Mouse (Mus musculus) embryonic facial prominence, embryonic 13.5 days (tissue): ENCODE data around the gene Gzmm. TPM values are rescaled to one million over a fixed set of nuclear protein-coding genes. Genes with fewer than 3 reads are reported as not detected.

ENCODE experiments used
- ATAC-seq: fragments of 200-750 bp; cut with Nextera tagmentation; 2 replicates; pipeline ENCODE4 v1.8.0; 2017; ENCODE audit warnings: low read depth; ENCODE audit not compliant: insufficient number of reproducible peaks, insufficient read depth, low FRiP score, low TSS enrichment
- H3K27ac ChIP-seq: fragments of 300-500 bp; sonication (generic); 2 replicates; pipeline ENCODE4 v1.5.1; 2015; ENCODE audit warnings: moderate library complexity, mild to moderate bottlenecking, inconsistent platforms
- H3K27me3 ChIP-seq: fragments of 300-500 bp; sonication (generic); 2 replicates; pipeline ENCODE4 v1.6.1; 2015; ENCODE audit warnings: mild to moderate bottlenecking, inconsistent platforms
- H3K36me3 ChIP-seq: fragments of 300-500 bp; sonication (generic); 2 replicates; pipeline ENCODE4 v1.6.1; 2015; ENCODE audit warnings: mild to moderate bottlenecking, inconsistent platforms
- H3K4me1 ChIP-seq: fragments of 300-500 bp; sonication (generic); 2 replicates; pipeline ENCODE4 v1.6.1; 2015; ENCODE audit warnings: inconsistent platforms
- H3K4me2 ChIP-seq: fragments of 300-500 bp; sonication (generic); 2 replicates; pipeline ENCODE4 v1.6.1; 2015; ENCODE audit warnings: moderate library complexity, mild to moderate bottlenecking, inconsistent platforms
- H3K4me3 ChIP-seq: fragments of 300-500 bp; sonication (generic); 2 replicates; pipeline ENCODE4 v1.5.1; 2015; ENCODE audit warnings: mild to moderate bottlenecking, inconsistent platforms
- H3K9ac ChIP-seq: fragments of 300-500 bp; sonication (generic); 2 replicates; pipeline ENCODE4 v1.6.1; 2015; ENCODE audit warnings: mild to moderate bottlenecking, inconsistent platforms
- H3K9me3 ChIP-seq: fragments of 300-500 bp; sonication (generic); 2 replicates; pipeline ENCODE4 v1.6.1; 2016; ENCODE audit warnings: inconsistent platforms
- WGBS: fragments of 180-500 bp; shearing (Covaris S2); methylation state at CpG from one replicate; pipeline ENCODE4 v1.1.7; 2015; ENCODE audit warnings: mixed read lengths; 5-methylcytosine and 5-hydroxymethylcytosine counted together
- polyA plus RNA-seq: library from polyadenylated mRNA; unstranded; fragments of >200 nt; fragmentation: Nextera tagmentation; extraction: Ambion mirVana; gene quantifications from 2 replicates; pipeline ENCODE4 v1.2.1, GENCODE M21; 2015

Gene Gzmm
- 0.81 and 0.84 TPM in 2 replicates for polyA plus RNA-seq

DNA sequence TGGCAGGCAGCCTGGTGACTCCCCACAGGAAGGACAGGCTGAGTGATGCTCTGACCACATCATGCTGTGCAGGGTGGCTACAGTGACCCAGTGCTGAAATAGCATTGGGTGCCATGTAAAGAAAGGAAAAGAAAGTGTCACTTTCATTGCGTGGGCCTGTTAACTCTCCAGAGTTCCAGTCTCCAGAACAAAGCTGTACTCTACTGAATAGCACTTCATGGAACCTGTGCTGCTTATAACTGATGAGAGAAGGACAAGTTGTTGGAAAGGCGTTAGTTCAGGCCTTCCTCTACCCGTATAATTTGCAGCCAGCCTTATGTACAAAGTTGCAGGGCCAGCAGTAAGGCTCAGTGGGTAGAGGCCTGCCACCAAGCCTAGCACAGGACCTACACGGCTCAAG is at the start of gene Gzmm:
Gzmm (plus strand) TSS at position 301 of the 400 bp plus-strand sequence.
- Histone ChIP-seq H3K36me3 (peaks cover 62% of the 10 kb centered on the region), H3K27me3 (no peaks in the 10 kb centered on the region), H3K27ac (no peak within 1 kb of the TSS), H3K4me3 (no peak within 1 kb of the TSS), H3K4me2 (no peak within 1 kb of the TSS), H3K9ac (no peak within 1 kb of the TSS), H3K9me3 (no peaks in the 10 kb centered on the region), H3K4me1 (peaks cover 6% of the 10 kb centered on the region)
- no peak for ATAC-seq
- WGBS, result 87% methylated on average over 4 of the region's 4 CpGs

DNA sequence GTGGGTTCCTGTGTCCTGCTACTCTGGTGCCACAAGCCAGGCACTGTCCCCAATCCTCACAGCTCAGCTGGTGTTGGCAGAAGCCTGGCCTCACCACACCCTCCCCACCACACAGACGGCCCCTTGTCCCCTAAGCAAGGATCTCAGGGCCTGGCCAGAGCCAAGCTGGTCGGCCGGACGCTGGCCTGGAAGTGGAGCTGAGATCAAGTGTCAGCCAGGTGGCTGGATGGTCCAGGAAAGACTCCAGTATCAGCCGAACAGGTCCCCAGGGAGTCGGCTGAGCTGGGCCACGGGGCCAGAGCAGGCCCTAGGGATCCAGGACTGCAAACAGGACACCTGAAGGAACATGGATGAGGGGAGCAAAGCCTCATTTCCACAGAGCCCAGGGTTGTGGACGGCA is 43.1 kb upstream of the Gzmm start, which contains the start of gene Odf3l2:
Odf3l2 (minus strand) TSS at position 28 of the 400 bp plus-strand sequence.
- Histone ChIP-seq H3K9me3 (no peaks in the 10 kb centered on the region), H3K27me3 (no peaks in the 10 kb centered on the region), H3K4me3 (no peak within 1 kb of the TSS), H3K36me3 (no peaks in the 10 kb centered on the region), H3K9ac (peak within 1 kb of the TSS; percentile 32), H3K4me1 (no peaks in the 10 kb centered on the region), H3K27ac (no peak within 1 kb of the TSS), H3K4me2 (no peak within 1 kb of the TSS)
- WGBS, result 60% methylated on average over 8 of the region's 8 CpGs
- no peak for ATAC-seq

DNA sequence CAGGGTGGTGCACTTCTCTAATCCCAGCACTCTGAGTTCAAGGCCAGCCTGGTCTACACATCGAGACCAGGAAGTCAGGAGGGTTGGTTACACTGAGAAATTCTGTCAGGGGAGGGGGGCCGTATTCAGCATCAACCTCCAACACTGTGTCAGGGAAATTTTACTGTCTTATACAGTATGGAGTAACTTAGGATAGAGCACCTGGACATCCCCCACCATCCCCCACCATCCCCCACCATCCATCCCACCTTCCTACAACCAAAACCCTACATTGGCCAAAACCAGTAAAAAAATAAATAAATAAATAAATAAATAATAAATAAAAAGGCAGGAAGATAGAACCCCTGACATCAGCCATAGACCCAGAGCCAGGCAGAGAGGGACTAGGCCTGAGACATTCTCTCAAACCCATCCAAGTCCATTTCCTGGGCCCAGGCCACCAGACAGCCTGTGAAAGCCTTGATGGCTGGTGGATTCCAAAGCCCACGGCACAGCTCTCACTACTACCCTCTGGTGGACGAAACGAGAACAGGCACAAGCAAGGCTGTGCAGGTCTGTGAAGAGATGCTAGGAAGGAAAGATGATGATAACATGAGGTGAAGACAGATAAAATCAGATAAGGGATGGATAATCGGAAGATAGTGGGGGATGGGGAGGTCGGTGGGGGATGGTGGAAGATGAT is 39.6 kb upstream of the Gzmm start:
- no peak overlapping the region for H3K27ac ChIP-seq

DNA sequence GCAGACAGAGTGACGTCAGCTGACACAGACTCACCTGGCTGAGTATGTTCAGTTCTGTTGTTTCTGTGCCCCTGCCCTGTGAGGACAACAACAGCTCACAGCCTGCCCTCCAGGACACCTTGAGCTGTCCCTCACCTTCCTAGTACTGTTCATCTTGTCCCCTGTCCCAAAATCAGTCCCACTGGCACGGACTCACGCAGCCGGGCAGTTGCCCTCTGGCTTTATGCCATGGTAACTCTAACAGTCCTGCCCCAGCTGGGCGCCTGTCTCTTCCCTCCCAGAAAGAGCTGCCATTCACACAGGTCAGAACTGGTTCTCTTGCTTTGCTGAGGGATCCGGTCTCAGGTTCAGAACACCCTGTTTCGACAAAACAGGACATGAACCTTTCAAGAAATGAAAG is 36.0 kb upstream of the Gzmm start:
- no peak overlapping the region for H3K4me3 ChIP-seq
- H3K36me3 ChIP-seq, result no peaks in the 10 kb centered on the region
- WGBS, result 83% methylated on average over 7 of the region's 7 CpGs
- H3K27ac ChIP-seq, result no peak overlapping the region
- no peak overlapping the region for H3K4me2 ChIP-seq
- no peak for ATAC-seq
- peaks cover 11% of the 10 kb centered on the region; the same call in 1 of the 2 replicates for H3K4me1 ChIP-seq
- H3K27me3 ChIP-seq, result no peaks in the 10 kb centered on the region; the same call in none of the 2 replicates
- no peak overlapping the region for H3K9ac ChIP-seq
- no peaks in the 10 kb centered on the region for H3K9me3 ChIP-seq

More for the DNA sequence above, 39.6 kb upstream of the Gzmm start:
- Histone ChIP-seq H3K9ac (no peak overlapping the region), H3K4me2 (no peak overlapping the region), H3K4me1 (peaks cover 2% of the 10 kb centered on the region; the same call in 1 of the 2 replicates), H3K27me3 (no peaks in the 10 kb centered on the region), H3K4me3 (no peak overlapping the region), H3K9me3 (no peaks in the 10 kb centered on the region), H3K36me3 (no peaks in the 10 kb centered on the region)
- no peak; the same call in 1 of the 2 replicates for ATAC-seq
- WGBS, result 33% methylated on average over 7 of the region's 7 CpGs

DNA sequence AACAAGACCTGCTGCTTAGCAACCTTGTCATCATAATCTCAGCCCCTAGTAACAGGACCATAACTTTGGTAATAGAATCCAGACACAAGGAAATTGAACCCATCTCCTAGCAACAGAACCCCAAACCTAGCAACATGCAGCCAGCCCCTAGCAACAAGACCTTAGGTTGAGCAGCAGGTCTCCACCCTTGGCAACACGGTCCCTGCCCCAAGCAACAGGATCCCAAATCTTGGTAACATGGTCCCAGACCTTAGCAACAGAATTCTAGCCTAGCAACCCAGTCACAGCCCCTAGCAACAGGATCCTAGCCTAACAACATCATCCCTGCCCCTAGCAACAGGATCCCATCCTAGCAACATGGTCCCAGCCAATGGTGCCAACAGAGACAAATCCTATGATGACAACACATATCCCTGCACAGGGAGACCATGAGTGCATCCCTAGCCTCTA is 33.8 kb upstream of the Gzmm start:
- H3K4me1 ChIP-seq, result peaks cover 11% of the 10 kb centered on the region; the same call in 1 of the 2 replicates
- no peaks in the 10 kb centered on the region for H3K36me3 ChIP-seq
- no peak overlapping the region for H3K9ac ChIP-seq
- 21% methylated on average over 1 of the region's 1 CpGs for WGBS
- H3K27me3 ChIP-seq, result no peaks in the 10 kb centered on the region; the same call in none of the 2 replicates
- no peaks in the 10 kb centered on the region for H3K9me3 ChIP-seq
- 0 out of 2 replicates have a peak, but pooled peaks have one; percentile 24 for ATAC-seq
- H3K27ac ChIP-seq, result no peak overlapping the region
- H3K4me2 ChIP-seq, result no peak overlapping the region
- H3K4me3 ChIP-seq, result no peak overlapping the region

DNA sequence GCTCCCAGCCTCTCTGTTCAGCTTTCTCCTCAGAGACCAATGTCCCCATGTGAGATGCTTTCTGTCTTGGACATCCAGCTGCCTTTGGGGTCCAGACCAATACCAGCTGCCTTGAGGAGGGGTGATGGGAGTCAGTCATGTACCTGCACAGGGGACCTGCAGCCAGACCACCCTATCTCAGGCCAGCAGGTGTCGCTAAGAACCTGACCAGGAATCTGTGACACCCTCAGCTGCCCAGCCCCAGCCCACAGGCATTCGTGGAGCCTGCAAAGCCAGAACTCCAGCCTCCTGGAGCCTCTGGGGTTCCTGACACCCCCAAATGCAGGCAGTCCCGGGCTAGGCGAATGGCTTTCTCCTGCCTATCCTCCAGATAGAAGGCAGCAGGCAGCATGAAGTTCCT is 30.0 kb upstream of the Gzmm start:
- Histone ChIP-seq H3K9ac (no peak overlapping the region), H3K4me2 (no peak overlapping the region), H3K27ac (no peak overlapping the region), H3K4me3 (no peak overlapping the region), H3K9me3 (no peaks in the 10 kb centered on the region), H3K4me1 (peaks cover 11% of the 10 kb centered on the region; the same call in 1 of the 2 replicates), H3K27me3 (no peaks in the 10 kb centered on the region; the same call in none of the 2 replicates), H3K36me3 (no peaks in the 10 kb centered on the region)
- ATAC-seq, result no peak
- 15% methylated on average over 4 of the region's 4 CpGs for WGBS

DNA sequence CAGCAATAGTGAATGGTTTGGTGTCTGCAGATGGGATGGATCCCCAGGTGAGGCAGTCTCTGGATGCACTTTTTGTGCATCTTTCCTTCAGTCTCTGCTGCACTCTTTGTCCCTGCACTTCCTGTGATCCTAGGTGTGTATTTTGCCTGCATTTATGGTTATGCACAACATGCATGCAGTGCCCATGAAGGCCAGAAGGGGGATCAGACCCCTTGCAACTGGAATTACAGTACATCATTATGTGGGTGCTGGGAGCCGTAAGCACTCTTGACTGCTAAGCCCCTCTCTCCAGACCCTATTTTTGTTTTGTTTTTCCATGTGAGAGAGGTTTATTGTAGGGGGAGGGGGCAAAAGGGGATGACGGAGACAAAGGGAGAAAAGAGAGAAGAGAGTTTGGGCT is 28.5 kb upstream of the Gzmm start:
- Histone ChIP-seq H3K9me3 (no peaks in the 10 kb centered on the region), H3K27me3 (no peaks in the 10 kb centered on the region; the same call in 1 of the 2 replicates), H3K36me3 (no peaks in the 10 kb centered on the region), H3K4me1 (0 out of 2 replicates have a peak, but pooled peaks cover 1% of the 10 kb centered on the region), H3K9ac (no peak overlapping the region), H3K27ac (no peak overlapping the region), H3K4me2 (no peak overlapping the region), H3K4me3 (no peak overlapping the region)
- ATAC-seq, result no peak
- 64% methylated on average over 2 of the region's 2 CpGs for WGBS

DNA sequence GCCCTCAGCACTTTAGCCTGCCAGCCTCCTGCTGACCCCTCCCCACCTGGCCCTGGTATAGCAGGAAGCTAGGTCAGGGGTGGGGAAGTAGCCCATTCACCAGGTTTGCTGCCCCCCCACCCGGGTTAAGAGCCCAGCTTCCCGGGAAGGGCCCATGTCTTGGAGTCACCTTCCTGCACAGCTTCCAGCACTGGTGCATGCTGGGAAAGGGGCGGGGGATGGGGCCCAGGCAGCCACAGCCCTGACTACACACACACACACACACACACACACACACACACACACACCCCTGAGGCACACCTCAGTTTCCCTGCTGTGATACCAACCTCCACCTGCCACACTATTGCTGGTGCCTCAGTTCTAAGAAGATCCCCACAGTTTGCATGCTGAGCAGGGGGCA is 27.0 kb upstream of the Gzmm start:
- Histone ChIP-seq H3K27me3 (no peaks in the 10 kb centered on the region; the same call in 1 of the 2 replicates), H3K9ac (no peak overlapping the region), H3K4me1 (no peaks in the 10 kb centered on the region), H3K4me3 (no peak overlapping the region), H3K4me2 (no peak overlapping the region), H3K9me3 (no peaks in the 10 kb centered on the region), H3K27ac (no peak overlapping the region), H3K36me3 (no peaks in the 10 kb centered on the region)
- no peak for ATAC-seq
- 35% methylated on average over 3 of the region's 3 CpGs for WGBS

DNA sequence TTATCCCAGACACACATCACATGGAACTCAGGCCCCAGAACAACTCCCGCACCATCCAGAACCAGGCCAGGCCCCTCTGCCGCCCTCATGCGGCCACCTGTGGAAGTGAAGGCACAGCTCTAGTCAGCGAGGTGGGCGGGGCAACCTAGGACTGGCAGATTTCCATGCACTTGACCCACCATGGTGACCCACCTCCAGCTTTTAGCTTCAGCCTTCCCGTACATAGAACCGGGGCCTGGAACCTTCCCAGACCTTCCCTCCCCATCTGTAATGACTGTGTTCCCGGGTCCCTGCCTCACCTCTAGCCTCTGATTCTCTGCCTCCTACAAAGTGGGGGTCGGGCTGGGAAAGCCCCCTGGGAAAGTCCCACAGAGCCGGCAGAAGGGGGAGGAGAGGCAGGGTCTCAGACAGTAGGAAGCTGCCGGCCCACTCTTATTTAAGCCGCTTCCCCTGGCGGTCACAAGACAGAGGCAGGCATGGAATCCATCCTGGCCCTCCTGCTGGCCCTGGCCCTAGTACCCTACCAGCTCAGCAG is 24.6 kb upstream of the Gzmm start, which contains the start of gene Madcam1:
Madcam1 (plus strand) TSS at position 429 of the 535 bp plus-strand sequence.
- WGBS, result 6% methylated on average over 13 of the region's 13 CpGs
- Histone ChIP-seq H3K4me2 (no peak within 1 kb of the TSS), H3K9me3 (no peaks in the 10 kb centered on the region), H3K9ac (no peak within 1 kb of the TSS), H3K4me3 (no peak within 1 kb of the TSS), H3K27ac (no peak within 1 kb of the TSS), H3K27me3 (no peaks in the 10 kb centered on the region; the same call in 1 of the 2 replicates), H3K36me3 (no peaks in the 10 kb centered on the region), H3K4me1 (no peaks in the 10 kb centered on the region)
- ATAC-seq, result no peak

DNA sequence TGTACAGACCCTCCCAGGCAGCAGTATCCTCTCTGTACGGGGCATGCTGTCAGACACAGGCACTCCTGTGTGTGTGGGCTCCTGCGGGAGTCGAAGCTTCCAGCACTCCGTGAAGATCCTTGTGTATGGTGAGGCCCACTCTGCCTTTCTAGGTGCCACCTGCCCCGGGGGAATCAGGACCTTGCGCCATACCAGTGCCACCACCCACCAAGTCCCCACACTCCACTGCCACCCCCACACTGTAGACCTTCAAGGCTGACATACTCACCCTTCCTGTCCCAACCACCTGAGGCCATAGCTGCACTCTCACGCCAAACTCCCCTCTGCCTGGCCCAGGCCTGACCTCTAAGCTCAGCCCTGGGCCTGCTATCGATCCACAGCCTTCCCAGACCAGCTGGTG is 23.8 kb upstream of the Gzmm start:
- no peak for ATAC-seq
- no peak overlapping the region for H3K4me3 ChIP-seq
- H3K27ac ChIP-seq, result no peak overlapping the region
- no peaks in the 10 kb centered on the region; the same call in 1 of the 2 replicates for H3K27me3 ChIP-seq
- no peak overlapping the region for H3K4me2 ChIP-seq
- H3K36me3 ChIP-seq, result no peaks in the 10 kb centered on the region
- H3K4me1 ChIP-seq, result peaks cover 2% of the 10 kb centered on the region
- H3K9ac ChIP-seq, result no peak overlapping the region
- H3K9me3 ChIP-seq, result no peaks in the 10 kb centered on the region
- WGBS, result 75% methylated on average over 8 of the region's 8 CpGs

DNA sequence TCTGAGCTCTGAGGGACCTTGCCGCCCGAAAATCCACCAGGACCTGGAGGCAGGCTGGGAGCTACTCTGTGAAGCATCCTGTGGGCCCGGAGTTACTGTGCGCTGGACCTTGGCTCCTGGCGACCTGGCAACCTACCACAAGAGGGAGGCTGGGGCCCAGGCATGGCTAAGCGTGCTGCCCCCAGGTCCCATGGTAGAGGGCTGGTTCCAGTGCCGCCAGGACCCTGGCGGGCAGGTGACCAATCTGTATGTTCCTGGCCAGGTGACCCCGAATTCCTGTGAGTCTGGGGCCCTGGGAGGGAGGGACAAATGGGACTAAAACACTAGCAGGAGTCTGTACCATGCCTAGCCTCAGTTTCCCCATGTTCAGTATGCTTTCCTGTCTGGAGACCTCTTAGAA is 22.3 kb upstream of the Gzmm start:
- H3K36me3 ChIP-seq, result no peaks in the 10 kb centered on the region
- no peaks in the 10 kb centered on the region; the same call in 1 of the 2 replicates for H3K27me3 ChIP-seq
- no peak for ATAC-seq
- H3K9me3 ChIP-seq, result no peaks in the 10 kb centered on the region
- no peak overlapping the region for H3K27ac ChIP-seq
- H3K4me3 ChIP-seq, result no peak overlapping the region
- peaks cover 13% of the 10 kb centered on the region for H3K4me1 ChIP-seq
- no peak overlapping the region for H3K9ac ChIP-seq
- 63% methylated on average over 9 of the region's 9 CpGs for WGBS
- H3K4me2 ChIP-seq, result no peak overlapping the region

DNA sequence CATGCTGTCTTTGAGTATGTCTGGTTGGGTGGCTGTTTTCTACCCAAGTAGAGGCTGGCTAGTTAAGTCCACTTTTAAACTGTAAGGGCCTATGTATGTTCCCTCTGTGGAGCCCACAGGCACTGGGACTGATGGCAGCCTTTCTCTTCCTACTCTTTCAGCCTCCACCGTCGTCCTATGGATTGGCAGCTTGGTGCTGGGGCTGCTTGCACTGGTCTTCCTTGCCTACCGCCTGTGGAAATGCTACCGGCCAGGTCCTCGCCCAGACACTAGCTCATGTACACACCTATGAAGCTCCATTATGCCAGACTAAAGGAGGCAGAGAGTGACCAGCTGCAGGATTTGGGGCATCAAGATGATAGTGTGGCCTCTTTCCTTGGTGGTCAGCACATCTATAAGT is 20.7 kb upstream of the Gzmm start:
- no peak overlapping the region for H3K9ac ChIP-seq
- no peak for ATAC-seq
- no peak overlapping the region for H3K4me3 ChIP-seq
- WGBS, result 78% methylated on average over 5 of the region's 5 CpGs
- no peaks in the 10 kb centered on the region for H3K9me3 ChIP-seq
- peaks cover 13% of the 10 kb centered on the region for H3K4me1 ChIP-seq
- H3K27me3 ChIP-seq, result no peaks in the 10 kb centered on the region; the same call in 1 of the 2 replicates
- peaks cover 11% of the 10 kb centered on the region for H3K36me3 ChIP-seq
- H3K27ac ChIP-seq, result no peak overlapping the region
- H3K4me2 ChIP-seq, result peak overlapping the region; percentile 96; the same call in 1 of the 2 replicates
